ENCODE assay signal across 12 mouse cellular contexts in the genomic region with DNA sequence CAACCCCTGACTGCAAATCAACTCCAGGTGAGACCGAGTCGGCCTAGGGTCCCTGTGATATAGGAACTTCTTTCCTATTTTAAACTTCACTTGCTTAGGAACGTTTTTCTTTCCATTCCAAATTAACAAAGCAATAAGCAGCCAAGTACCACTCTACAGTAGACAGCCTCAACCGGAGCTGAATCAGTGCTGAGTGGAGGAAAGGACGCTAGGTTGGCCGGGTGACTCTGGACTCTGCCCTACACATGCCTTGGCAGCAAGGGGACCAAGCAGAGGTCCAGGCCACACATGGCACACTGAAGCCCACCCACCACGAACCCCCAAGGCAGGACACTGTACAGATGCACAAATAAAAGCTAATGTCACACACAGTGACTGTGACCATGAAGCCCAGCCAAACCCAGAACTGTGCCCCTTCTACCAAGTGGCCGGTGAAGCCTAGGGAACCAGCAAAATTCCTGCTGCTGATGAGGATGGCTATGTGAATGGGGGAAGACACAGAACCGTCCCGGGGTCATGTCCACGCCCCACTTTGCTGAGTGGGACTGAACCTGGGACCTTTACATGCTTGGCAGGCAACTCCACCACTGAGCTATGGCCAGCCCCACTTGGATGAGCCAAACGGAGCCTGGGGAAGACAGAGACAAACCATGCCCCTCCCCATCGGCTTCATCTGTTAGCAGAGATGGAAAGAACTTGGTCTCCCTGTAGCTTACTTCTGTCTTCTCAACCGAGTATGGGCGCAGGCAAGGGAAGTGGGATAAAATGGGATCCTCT. TPM values are rescaled to one million over a fixed set of nuclear protein-coding genes. Genes with fewer than 3 reads are reported as not detected.
DNase-seq lines count a peak whose midpoint lies in the region; ATAC-seq and TF ChIP-seq lines count a peak whose summit lies in the region.
"Had no signal": no experiment of that assay in that cellular context is flagged by ENCODE, and none has a peak within 500 bp of the region (broad histone marks: within the 10 kb centered on the region; RNA-seq: fewer than 3 reads in every experiment).

No protein-coding gene starts in this region.

- H3K9me3 ChIP-seq in hindbrain, embryonic 15.5 days: no peaks in the 10 kb centered on the region
- no peaks in the 10 kb centered on the region for H3K9me3 ChIP-seq in hindbrain, embryonic 11.5 days (ENCODE audit: control insufficient read depth, low read length)
- H3K9me3 ChIP-seq in limb, embryonic 10.5 days (replicated peaks): no peaks in the 10 kb centered on the region
- no peaks in the 10 kb centered on the region for H3K9me3 ChIP-seq in stomach, postnatal 0 days (ENCODE audit: control insufficient read depth, low read length)
- H3K9me3 ChIP-seq: forebrain, embryonic 13.5 days; G1E had no signal

- H3K4me1 ChIP-seq in hindbrain, embryonic 15.5 days (replicated peaks): peaks cover 41% of the 10 kb centered on the region
- no peaks in the 10 kb centered on the region; the same call in 1 of the 2 replicates for H3K4me1 ChIP-seq in hindbrain, embryonic 11.5 days (replicated peaks; ENCODE audit: control insufficient read depth, insufficient read depth, low read length)
- H3K4me1 ChIP-seq in spleen, adult 2 months (ENCODE audit: control insufficient read depth, insufficient read depth, insufficient read length): peaks cover 51% of the 10 kb centered on the region; the same call in 1 of the 2 replicates
- H3K4me1 ChIP-seq in limb, embryonic 10.5 days: peaks cover 92% of the 10 kb centered on the region
- H3K4me1 ChIP-seq in stomach, postnatal 0 days (replicated peaks; ENCODE audit: control insufficient read depth, insufficient read depth): peaks cover 29% of the 10 kb centered on the region

- H3K4me3 ChIP-seq in hindbrain, embryonic 15.5 days: no peak overlapping the region
- no peak overlapping the region for H3K4me3 ChIP-seq in hindbrain, embryonic 11.5 days (ENCODE audit: low read depth, low read length)
- no peak overlapping the region for H3K4me3 ChIP-seq in spleen, adult 2 months (ENCODE audit: extremely low read depth, insufficient read depth, insufficient read length)
- H3K4me3 ChIP-seq in limb, embryonic 10.5 days: no peak overlapping the region
- no peak overlapping the region for H3K4me3 ChIP-seq in stomach, postnatal 0 days (ENCODE audit: low read depth, low read length)
- H3K4me3 ChIP-seq: forebrain, embryonic 13.5 days had no signal

- H3K27ac ChIP-seq in hindbrain, embryonic 15.5 days (replicated peaks): peak overlapping the region; percentile 19; the same call in 1 of the 2 replicates
- H3K27ac ChIP-seq in hindbrain, embryonic 11.5 days (ENCODE audit: low read depth, low read length): no peak overlapping the region
- peak overlapping the region; percentile 73; the same call in 1 of the 2 replicates for H3K27ac ChIP-seq in spleen, adult 2 months (ENCODE audit: insufficient read depth, low read length)
- H3K27ac ChIP-seq in limb, embryonic 10.5 days: peak overlapping the region; percentile 87
- H3K27ac ChIP-seq in stomach, postnatal 0 days (replicated peaks): peak overlapping the region; percentile 86
- H3K27ac ChIP-seq: forebrain, embryonic 13.5 days had no signal

- no peak for TF ChIP-seq POLR2A in spleen, adult 2 months (IDR thresholded peaks at IDR 0.05; ENCODE audit: low read depth, low read length)

- H3K36me3 ChIP-seq in hindbrain, embryonic 15.5 days: no peaks in the 10 kb centered on the region
- no peaks in the 10 kb centered on the region for H3K36me3 ChIP-seq in hindbrain, embryonic 11.5 days (ENCODE audit: control insufficient read depth, insufficient read depth, low read length)
- no peaks in the 10 kb centered on the region for H3K36me3 ChIP-seq in spleen, adult 2 months (ENCODE audit: control insufficient read depth, insufficient read depth, low read length)
- no peaks in the 10 kb centered on the region for H3K36me3 ChIP-seq in limb, embryonic 10.5 days
- no peaks in the 10 kb centered on the region for H3K36me3 ChIP-seq in stomach, postnatal 0 days (ENCODE audit: control insufficient read depth, insufficient read depth, low read length)
- H3K36me3 ChIP-seq: G1E had no signal

- DNase-seq in hindbrain, embryonic 11.5 days (ENCODE audit: low spot score): no peak
- DNase-seq in spleen, adult 2 months (ENCODE audit: low read depth in 1 of 2, low spot score in 2 of 2): no peak
- DNase-seq in spleen, postnatal 36 days (ENCODE audit: low spot score in 2 of 2): no peak
- no peak for DNase-seq in limb, embryonic 10.5 days (ENCODE audit: low spot score)
- no peak for DNase-seq in stomach, postnatal 0 days (ENCODE audit: low spot score)
- no peak for DNase-seq in frontal cortex, postnatal 14 days (ENCODE audit: low spot score in 2 of 2)
- DNase-seq in gastrocnemius, adult 8-10 months (ENCODE audit: low spot score in 2 of 2): no peak
- DNase-seq: cerebellum, postnatal 14 days; thymus, postnatal 14 days had no signal

- no peak for TF ChIP-seq EP300 in stomach, postnatal 0 days (optimal IDR thresholded peaks at IDR 0.05)

- ATAC-seq in hindbrain, embryonic 15.5 days (ENCODE audit: low FRiP score, low read depth): no peak
- no peak for ATAC-seq in hindbrain, embryonic 11.5 days (ENCODE audit: low FRiP score)
- ATAC-seq in stomach, postnatal 0 days (ENCODE audit: low FRiP score, low TSS enrichment): no peak
- ATAC-seq: forebrain, embryonic 13.5 days had no signal

- H3K27me3 ChIP-seq in hindbrain, embryonic 15.5 days: no peaks in the 10 kb centered on the region
- H3K27me3 ChIP-seq in hindbrain, embryonic 11.5 days (ENCODE audit: control insufficient read depth, insufficient read depth, low read length): no peaks in the 10 kb centered on the region
- no peaks in the 10 kb centered on the region for H3K27me3 ChIP-seq in spleen, adult 2 months (ENCODE audit: control insufficient read depth, insufficient read depth, low read length)
- no peaks in the 10 kb centered on the region for H3K27me3 ChIP-seq in limb, embryonic 10.5 days (ENCODE audit: low read depth, poor library complexity, severe bottlenecking)
- H3K27me3 ChIP-seq in stomach, postnatal 0 days (ENCODE audit: control insufficient read depth, insufficient read depth, low read length): no peaks in the 10 kb centered on the region

- 76% methylated on average over 15 of the region's 15 CpGs for WGBS in hindbrain, embryonic 15.5 days
- WGBS in hindbrain, embryonic 11.5 days: 78% methylated on average over 15 of the region's 15 CpGs
- 83% methylated on average over 15 of the region's 15 CpGs for WGBS in spleen, adult 2 months
- 68% methylated on average over 15 of the region's 15 CpGs for WGBS in limb, embryonic 10.5 days
- WGBS in stomach, postnatal 0 days: 64% methylated on average over 15 of the region's 15 CpGs

- TF ChIP-seq CTCF in spleen, adult 2 months (IDR thresholded peaks at IDR 0.05; ENCODE audit: extremely low read depth, insufficient read depth, insufficient read length, insufficient replicate concordance): no peak
- no peak for TF ChIP-seq CTCF in stomach, postnatal 0 days (IDR thresholded peaks at IDR 0.05; ENCODE audit: low read depth)

- H3K4me2 ChIP-seq in hindbrain, embryonic 15.5 days: no peak overlapping the region
- no peak overlapping the region for H3K4me2 ChIP-seq in hindbrain, embryonic 11.5 days (replicated peaks; ENCODE audit: low read depth, low read length)
- H3K4me2 ChIP-seq in stomach, postnatal 0 days (replicated peaks; ENCODE audit: low read depth): peak overlapping the region; percentile 18; the same call in 1 of the 2 replicates
- H3K4me2 ChIP-seq: forebrain, embryonic 13.5 days had no signal

- H3K9ac ChIP-seq in hindbrain, embryonic 15.5 days: no peak overlapping the region
- H3K9ac ChIP-seq in hindbrain, embryonic 11.5 days (ENCODE audit: low read depth, low read length): no peak overlapping the region
- no peak overlapping the region for H3K9ac ChIP-seq in stomach, postnatal 0 days (ENCODE audit: low read length)
- H3K9ac ChIP-seq: forebrain, embryonic 13.5 days had no signal

RNA-seq across cellular contexts. Expression of a gene that starts 45.2 kb away (rescaled TPM):
- polyA plus RNA-seq in hindbrain, embryonic 15.5 days (2015; fragmentation: Nextera tagmentation; extraction: Ambion mirVana): 5.1 TPM in 2 replicates
- 7.0 and 8.1 TPM in 2 replicates for polyA plus RNA-seq in hindbrain, embryonic 11.5 days (2014; fragmentation: Nextera tagmentation; extraction: Ambion mirVana)
- polyA plus RNA-seq in spleen, adult 2 months (2012; rRNA removed): 20.4 and 26.2 TPM in 2 replicates
- polyA plus RNA-seq in limb, embryonic 10.5 days (2016; fragmentation: Nextera tagmentation; extraction: Ambion mirVana): 18.0 and 21.1 TPM in 2 replicates
- 19.2 and 20.0 TPM in 2 replicates for polyA plus RNA-seq in stomach, postnatal 0 days (2015; fragmentation: Nextera tagmentation; extraction: Ambion mirVana)
- 10 to 100 TPM; 23.3 to 43.2 (median 31.1) TPM for total RNA-seq in gastrocnemius, adult 8-10 months (2022)
